Mouse (Mus musculus) ES-Bruce4 (cell line): ENCODE data around the gene Mettl24. TPM values are rescaled to one million over a fixed set of nuclear protein-coding genes. Genes with fewer than 3 reads are reported as not detected.

Source experiments
- H3K27ac ChIP-seq: 2 replicates; pipeline ENCODE4 v1.5.1; 2012; ENCODE audit warnings: low read length, inconsistent platforms; ENCODE audit not compliant: insufficient read depth
- H3K27me3 ChIP-seq: 2 replicates; pipeline ENCODE4 v1.6.1; 2012; ENCODE audit warnings: mild to moderate bottlenecking, low read length, inconsistent platforms; ENCODE audit not compliant: control insufficient read depth, poor library complexity, insufficient read depth, severe bottlenecking
- H3K36me3 ChIP-seq: 2 replicates; pipeline ENCODE4 v1.6.1; 2012; ENCODE audit warnings: inconsistent platforms, mild to moderate bottlenecking, low read length, moderate library complexity; ENCODE audit not compliant: control insufficient read depth, poor library complexity, insufficient read depth, severe bottlenecking
- H3K4me1 ChIP-seq: one replicate; pipeline ENCODE4 v1.8.1; 2011; ENCODE audit warnings: low read length; ENCODE audit not compliant: control insufficient read depth, insufficient read depth
- H3K4me3 ChIP-seq: 2 replicates; pipeline ENCODE4 v1.5.1; 2011; ENCODE audit warnings: low read depth, mild to moderate bottlenecking, low read length
- H3K9ac ChIP-seq: 2 replicates; pipeline ENCODE4 v1.6.1; 2012; ENCODE audit warnings: low read depth, mild to moderate bottlenecking, inconsistent platforms; ENCODE audit not compliant: poor library complexity, severe bottlenecking
- H3K9me3 ChIP-seq: replicated peaks from 2 replicates; pipeline ENCODE4 v1.6.1; 2012; ENCODE audit warnings: mild to moderate bottlenecking, low read length, inconsistent platforms; ENCODE audit not compliant: control insufficient read depth, poor library complexity, insufficient read depth, severe bottlenecking
- CTCF ChIP-seq: IDR thresholded peaks from one replicate; pipeline ENCODE4 v1.8.1; 2011; ENCODE audit warnings: low read depth, low read length
- EP300 ChIP-seq: IDR thresholded peaks from 2 replicates; pipeline ENCODE4 v1.6.1; 2011; ENCODE audit warnings: low read depth, low read length; ENCODE audit not compliant: insufficient read depth
- POLR2A ChIP-seq: IDR thresholded peaks from one replicate; pipeline ENCODE4 v1.8.1; 2011; ENCODE audit warnings: low read length; ENCODE audit not compliant: insufficient read depth
- polyA plus RNA-seq: library from polyadenylated mRNA; stranded (reverse); fragments of >200 nt; gene quantifications from 2 replicates; pipeline ENCODE4 v1.2.4, GENCODE M21; 2011; ENCODE audit warnings: low read depth; ENCODE audit not compliant: missing spikeins, insufficient read depth, insufficient read length

Mettl24 gene
- polyA plus RNA-seq, 1 experiment: 0.39 TPM

DNA sequence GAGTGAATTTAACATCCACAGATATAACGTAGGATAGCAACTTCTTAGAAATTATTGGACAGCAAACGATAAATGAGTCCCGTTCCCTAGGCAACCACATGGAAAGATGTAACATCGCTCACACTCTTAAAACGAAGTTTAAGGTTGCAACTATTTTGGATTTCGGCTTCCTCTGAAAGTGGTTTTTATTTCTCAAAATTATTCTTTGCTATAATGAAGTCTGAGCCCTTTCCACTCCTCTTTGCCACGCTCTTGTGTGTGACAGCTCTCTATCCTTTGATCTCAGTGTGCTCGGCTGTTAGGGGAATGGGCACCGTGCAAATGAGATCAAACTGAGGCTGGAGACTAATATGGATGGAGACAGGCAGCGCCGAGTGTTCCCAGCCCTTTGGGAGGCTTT, 92.1 kb downstream of the Mettl24 start:
- no peak for TF ChIP-seq CTCF
- no peak for TF ChIP-seq EP300
- no peak for TF ChIP-seq POLR2A
- H3K4me3 ChIP-seq: no peak overlapping the region
- H3K4me1 ChIP-seq: no peaks in the 10 kb centered on the region
- H3K27me3 ChIP-seq: no peaks in the 10 kb centered on the region
- no peak overlapping the region for H3K9ac ChIP-seq
- no peaks in the 10 kb centered on the region for H3K36me3 ChIP-seq
- H3K27ac ChIP-seq: no peak overlapping the region
- H3K9me3 ChIP-seq: no peaks in the 10 kb centered on the region

DNA sequence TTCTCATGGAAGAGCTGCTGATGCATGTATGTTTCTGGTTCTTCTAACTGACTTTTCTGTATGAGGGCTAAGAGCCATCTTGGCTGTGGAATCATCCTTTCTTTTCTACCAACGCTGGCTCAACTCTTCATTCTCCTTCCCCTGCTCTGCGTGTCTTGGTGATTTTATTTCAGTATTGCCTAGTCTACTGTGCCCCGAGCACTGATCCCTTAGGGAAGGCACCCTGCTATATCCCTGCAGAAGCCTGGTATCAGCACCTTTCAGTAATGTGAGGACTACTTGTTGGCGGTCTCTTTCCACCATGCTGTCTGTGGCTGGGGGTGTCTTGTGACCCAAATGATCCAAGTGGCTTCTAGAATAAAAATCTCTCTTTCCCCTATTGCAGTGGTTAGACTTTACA, 92.6 kb downstream of the Mettl24 start:
- no peaks in the 10 kb centered on the region for H3K27me3 ChIP-seq
- H3K36me3 ChIP-seq: no peaks in the 10 kb centered on the region
- no peak for TF ChIP-seq CTCF
- no peak for TF ChIP-seq POLR2A
- TF ChIP-seq EP300: no peak
- no peak overlapping the region for H3K4me3 ChIP-seq
- H3K9ac ChIP-seq: no peak overlapping the region
- no peak overlapping the region for H3K27ac ChIP-seq
- no peaks in the 10 kb centered on the region for H3K9me3 ChIP-seq
- H3K4me1 ChIP-seq: no peaks in the 10 kb centered on the region

DNA sequence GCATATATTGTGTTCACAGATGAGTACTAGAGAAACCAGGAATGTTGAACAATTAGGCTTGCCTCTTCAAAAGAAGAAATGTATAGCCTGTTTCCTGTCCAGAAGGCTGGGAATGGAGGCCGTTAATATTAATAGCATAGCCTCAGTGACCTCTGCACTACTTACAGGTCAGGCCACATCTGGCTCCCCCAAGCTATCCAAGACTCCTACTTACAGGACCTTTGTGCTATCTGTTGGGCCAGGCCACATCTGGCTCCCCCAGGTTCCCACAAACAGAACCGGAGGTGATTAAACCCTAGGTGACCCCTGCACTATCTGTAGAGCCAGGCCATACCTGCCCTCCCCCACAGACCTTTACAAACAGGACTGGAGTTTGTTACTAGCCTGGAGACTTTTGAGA, 94.1 kb downstream of the Mettl24 start:
- H3K4me3 ChIP-seq: no peak overlapping the region
- no peaks in the 10 kb centered on the region for H3K36me3 ChIP-seq
- TF ChIP-seq CTCF (no peak), EP300 (no peak), POLR2A (no peak)
- H3K9ac ChIP-seq: no peak overlapping the region
- no peaks in the 10 kb centered on the region for H3K9me3 ChIP-seq
- no peaks in the 10 kb centered on the region for H3K27me3 ChIP-seq
- H3K4me1 ChIP-seq: no peaks in the 10 kb centered on the region
- no peak overlapping the region for H3K27ac ChIP-seq

DNA sequence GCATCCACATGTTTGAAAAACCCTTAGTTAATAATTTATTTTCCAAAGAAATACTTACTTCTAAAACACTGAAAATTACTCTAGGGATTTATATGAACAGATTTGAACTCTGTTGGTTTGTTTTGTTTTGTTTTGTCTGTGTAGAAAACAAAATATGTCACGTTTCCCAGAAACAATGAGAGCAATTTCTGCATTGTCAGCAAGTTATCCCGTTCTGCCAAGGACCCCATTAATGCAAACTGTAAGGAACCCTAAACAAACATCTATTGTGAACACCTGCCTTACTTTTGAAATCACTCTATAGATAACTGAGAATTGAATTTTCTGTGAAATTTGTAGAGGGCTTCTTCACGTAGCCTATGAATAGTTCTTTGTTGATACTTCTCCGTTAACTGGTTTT, 95.4 kb downstream of the Mettl24 start:
- Histone ChIP-seq H3K27ac (no peak overlapping the region), H3K4me3 (no peak overlapping the region), H3K27me3 (no peaks in the 10 kb centered on the region), H3K9me3 (no peaks in the 10 kb centered on the region), H3K9ac (no peak overlapping the region), H3K4me1 (no peaks in the 10 kb centered on the region), H3K36me3 (no peaks in the 10 kb centered on the region)
- TF ChIP-seq EP300: no peak
- TF ChIP-seq CTCF: no peak
- TF ChIP-seq POLR2A: no peak

DNA sequence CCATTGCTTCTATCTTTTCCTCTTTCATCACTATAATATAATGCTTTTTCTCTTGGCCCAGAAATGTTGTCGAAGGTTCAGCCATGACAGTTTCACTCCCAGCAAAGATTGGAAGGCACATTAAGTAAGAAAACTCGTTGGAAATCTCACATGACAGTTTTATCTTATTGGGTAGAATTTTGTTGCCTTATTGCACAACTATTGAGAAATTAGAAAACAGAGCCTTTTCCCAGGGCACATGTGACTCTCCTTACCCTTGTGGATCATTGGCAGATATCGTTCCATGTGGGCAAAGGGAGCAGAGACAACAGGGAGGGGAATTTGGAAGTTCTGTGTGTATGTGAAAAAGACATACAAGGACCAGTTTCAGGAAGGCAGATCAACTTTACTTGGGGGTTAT, 107.3 kb downstream of the Mettl24 start:
- no peak overlapping the region for H3K27ac ChIP-seq
- no peaks in the 10 kb centered on the region for H3K4me1 ChIP-seq
- H3K9me3 ChIP-seq: no peaks in the 10 kb centered on the region
- H3K9ac ChIP-seq: no peak overlapping the region
- H3K4me3 ChIP-seq: no peak overlapping the region
- no peaks in the 10 kb centered on the region; the same call in 1 of the 2 replicates for H3K27me3 ChIP-seq
- H3K36me3 ChIP-seq: no peaks in the 10 kb centered on the region
- TF ChIP-seq POLR2A (no peak), EP300 (no peak), CTCF (no peak)

DNA sequence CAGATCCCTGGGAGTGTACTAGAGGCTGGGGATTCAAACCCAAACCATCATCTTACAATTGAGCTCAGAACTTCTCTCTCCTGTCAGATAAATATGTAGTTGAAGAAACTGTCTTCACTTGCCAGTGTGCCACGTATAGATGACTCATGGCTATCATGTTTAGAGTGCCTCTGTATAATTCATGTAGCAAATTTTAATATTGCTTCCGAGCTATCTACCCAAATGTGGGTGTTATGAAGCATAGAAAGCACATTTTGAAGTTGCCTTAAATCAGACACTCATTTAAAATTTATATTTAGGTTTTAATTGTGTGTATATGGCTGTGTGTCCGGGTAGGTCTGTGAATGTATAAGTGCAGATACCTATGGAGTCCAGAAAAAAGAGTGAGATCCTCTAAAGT, 109.0 kb downstream of the Mettl24 start:
- no peak for TF ChIP-seq POLR2A
- peaks cover under 1% of the 10 kb centered on the region; the same call in 1 of the 2 replicates for H3K9me3 ChIP-seq
- no peak overlapping the region for H3K27ac ChIP-seq
- H3K27me3 ChIP-seq: no peaks in the 10 kb centered on the region; the same call in none of the 2 replicates
- no peak overlapping the region for H3K4me3 ChIP-seq
- H3K9ac ChIP-seq: no peak overlapping the region
- no peaks in the 10 kb centered on the region for H3K36me3 ChIP-seq
- H3K4me1 ChIP-seq: no peaks in the 10 kb centered on the region

DNA sequence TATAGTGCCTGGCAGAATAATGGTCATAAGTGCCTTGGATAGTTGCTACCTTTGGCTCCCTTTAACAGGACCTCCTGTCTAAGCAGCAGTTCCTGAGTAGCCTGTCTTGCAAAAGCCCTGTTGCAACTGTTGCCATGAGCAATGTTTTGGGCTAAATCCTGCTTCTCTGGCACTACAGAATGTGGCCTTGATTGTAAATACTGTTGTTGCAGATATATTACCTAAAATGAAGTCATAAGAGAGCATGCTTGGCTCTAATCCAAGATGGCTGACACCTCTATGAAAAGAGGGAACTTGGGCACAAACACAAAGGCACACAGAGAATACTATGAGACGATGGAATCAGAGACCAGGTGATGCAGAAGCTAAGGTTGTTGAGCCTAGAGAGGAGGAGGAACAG, 122.1 kb downstream of the Mettl24 start:
- Histone ChIP-seq H3K36me3 (no peaks in the 10 kb centered on the region), H3K4me1 (no peaks in the 10 kb centered on the region), H3K4me3 (no peak overlapping the region), H3K27ac (no peak overlapping the region), H3K9me3 (no peaks in the 10 kb centered on the region), H3K9ac (no peak overlapping the region), H3K27me3 (no peaks in the 10 kb centered on the region)
- no peak for TF ChIP-seq EP300
- no peak for TF ChIP-seq CTCF
- no peak for TF ChIP-seq POLR2A
